Mouse (Mus musculus): Measurements from ENCODE around the gene Zscan22. TPM values are rescaled to one million over a fixed set of nuclear protein-coding genes. Genes with fewer than 3 reads are reported as not detected.

Gene Zscan22
- polyA plus RNA-seq, 1 experiment from 2014 or later: 28.1 TPM

Other genes with a start within 250 kb of the Zscan22 start
- not detected in 2 replicates for gene Vmn2r55, start 212.8 kb upstream of the Zscan22 start, polyA plus RNA-seq (2014; fragmentation: Nextera tagmentation; extraction: Ambion mirVana)
- gene Vmn2r56, start 162.8 kb upstream of the Zscan22 start, polyA plus RNA-seq (2014; fragmentation: Nextera tagmentation; extraction: Ambion mirVana): not detected in 2 replicates
- gene Zscan18, start 94.2 kb upstream of the Zscan22 start, polyA plus RNA-seq (2014; fragmentation: Nextera tagmentation; extraction: Ambion mirVana): 11.6 and 17.7 TPM in 2 replicates
- 18.5 and 21.1 TPM in 2 replicates for gene Zfp329, start 79.0 kb upstream of the Zscan22 start, polyA plus RNA-seq (2014; fragmentation: Nextera tagmentation; extraction: Ambion mirVana)
- gene Zfp110, start 63.1 kb upstream of the Zscan22 start, polyA plus RNA-seq (2014; fragmentation: Nextera tagmentation; extraction: Ambion mirVana): 38.3 and 38.4 TPM in 2 replicates
- 6.3 and 7.7 TPM in 2 replicates for gene Zfp128, start 16.6 kb upstream of the Zscan22 start, polyA plus RNA-seq (2014; fragmentation: Nextera tagmentation; extraction: Ambion mirVana)
- 1,067 and 1,071 TPM in 2 replicates for gene Rps5, start 24.5 kb downstream of the Zscan22 start, polyA plus RNA-seq (2014; fragmentation: Nextera tagmentation; extraction: Ambion mirVana)
- gene Rnf225, start 29.6 kb downstream of the Zscan22 start, polyA plus RNA-seq (2014; fragmentation: Nextera tagmentation; extraction: Ambion mirVana): 0.57 and 0.59 TPM in 2 replicates
- gene Zfp324, start 68.0 kb downstream of the Zscan22 start, polyA plus RNA-seq (2014; fragmentation: Nextera tagmentation; extraction: Ambion mirVana): 8.2 and 10.2 TPM in 2 replicates
- 7.5 and 10.3 TPM in 2 replicates for gene Zfp446, start 80.0 kb downstream of the Zscan22 start, polyA plus RNA-seq (2014; fragmentation: Nextera tagmentation; extraction: Ambion mirVana)
- not detected in 2 replicates for gene Slc27a5, start 100.4 kb downstream of the Zscan22 start, polyA plus RNA-seq (2014; fragmentation: Nextera tagmentation; extraction: Ambion mirVana)
- 610 and 647 TPM in 2 replicates for gene Trim28, start 101.3 kb downstream of the Zscan22 start, polyA plus RNA-seq (2014; fragmentation: Nextera tagmentation; extraction: Ambion mirVana)
- gene Zbtb45, start 112.2 kb downstream of the Zscan22 start, polyA plus RNA-seq (2014; fragmentation: Nextera tagmentation; extraction: Ambion mirVana): 30.6 and 31.5 TPM in 2 replicates
- gene Chmp2a, start 137.0 kb downstream of the Zscan22 start, polyA plus RNA-seq (2014; fragmentation: Nextera tagmentation; extraction: Ambion mirVana): 84.2 and 93.8 TPM in 2 replicates
- gene Ube2m, start 140.5 kb downstream of the Zscan22 start, polyA plus RNA-seq (2014; fragmentation: Nextera tagmentation; extraction: Ambion mirVana): 199 TPM in 2 replicates
- 2.3 TPM in 2 replicates for gene Mzf1, start 156.9 kb downstream of the Zscan22 start, polyA plus RNA-seq (2014; fragmentation: Nextera tagmentation; extraction: Ambion mirVana)
- gene Vmn1r85, start 197.4 kb downstream of the Zscan22 start, polyA plus RNA-seq (2014; fragmentation: Nextera tagmentation; extraction: Ambion mirVana): not detected in 2 replicates
- gene Vmn1r86, start 222.1 kb downstream of the Zscan22 start, polyA plus RNA-seq (2014; fragmentation: Nextera tagmentation; extraction: Ambion mirVana): not detected in 2 replicates
- gene Vmn1r87, start 242.3 kb downstream of the Zscan22 start, polyA plus RNA-seq (2014; fragmentation: Nextera tagmentation; extraction: Ambion mirVana): not detected in 2 replicates

All from limb, embryonic 11.5 days (tissue).